11 mouse cellular contexts compared by ENCODE assay signal in the genomic region with DNA sequence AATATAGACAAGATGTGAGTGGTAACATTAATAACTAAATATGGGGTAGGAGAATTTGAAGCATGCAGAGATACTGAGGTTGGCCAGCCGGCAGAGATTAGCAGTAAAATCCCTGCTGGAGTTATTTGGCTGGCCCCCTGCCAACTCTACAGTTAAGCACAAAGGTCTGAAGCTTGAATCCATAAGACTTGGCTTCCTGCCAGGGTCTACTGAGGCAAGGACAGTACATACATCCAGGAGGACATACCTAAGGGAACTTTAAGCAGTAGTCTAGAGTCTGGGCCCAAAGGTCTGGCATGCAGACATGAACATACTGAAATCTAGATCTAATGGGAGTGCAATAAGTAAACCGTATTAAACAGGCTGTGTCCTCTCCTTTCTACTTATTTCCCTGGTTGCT.
DNase-seq lines count a peak whose midpoint lies in the region; ATAC-seq lines count a peak whose summit lies in the region.
"Had no signal": no experiment of that assay in that cellular context is flagged by ENCODE, and none has a peak within 500 bp of the region (broad histone marks: within the 10 kb centered on the region; RNA-seq: fewer than 3 reads in every experiment).

No protein-coding gene starts in this region.

- no peaks in the 10 kb centered on the region for H3K27me3 ChIP-seq in heart, embryonic 11.5 days (ENCODE audit: control insufficient read depth, insufficient read depth, low read length)
- H3K27me3 ChIP-seq in liver, embryonic 11.5 days (replicated peaks; ENCODE audit: control insufficient read depth, insufficient read depth, low read length), result no peaks in the 10 kb centered on the region
- H3K27me3 ChIP-seq in intestine, embryonic 16.5 days (replicated peaks; ENCODE audit: control insufficient read depth, insufficient read depth, low read length), result no peaks in the 10 kb centered on the region
- H3K27me3 ChIP-seq: hindbrain, embryonic 15.5 days; midbrain, embryonic 12.5 days had no signal

- no peaks in the 10 kb centered on the region for H3K4me1 ChIP-seq in heart, embryonic 11.5 days (ENCODE audit: control insufficient read depth, insufficient read depth, low read length)
- no peaks in the 10 kb centered on the region for H3K4me1 ChIP-seq in liver, embryonic 11.5 days (replicated peaks; ENCODE audit: control insufficient read depth, insufficient read depth, low read length)
- H3K4me1 ChIP-seq in intestine, embryonic 16.5 days (ENCODE audit: control insufficient read depth, insufficient read depth, low read length), result no peaks in the 10 kb centered on the region
- H3K4me1 ChIP-seq: hindbrain, embryonic 15.5 days; midbrain, embryonic 12.5 days had no signal

- no peaks in the 10 kb centered on the region for H3K36me3 ChIP-seq in heart, embryonic 11.5 days (ENCODE audit: control insufficient read depth, insufficient read depth, low read length)
- H3K36me3 ChIP-seq in liver, embryonic 11.5 days (ENCODE audit: control insufficient read depth, insufficient read depth, low read length), result no peaks in the 10 kb centered on the region
- H3K36me3 ChIP-seq in intestine, embryonic 16.5 days (ENCODE audit: control insufficient read depth, insufficient read depth, low read length), result no peaks in the 10 kb centered on the region
- H3K36me3 ChIP-seq: hindbrain, embryonic 15.5 days; midbrain, embryonic 12.5 days had no signal

- no peak overlapping the region for H3K27ac ChIP-seq in heart, embryonic 11.5 days (ENCODE audit: low read depth, low read length)
- no peak overlapping the region for H3K27ac ChIP-seq in liver, embryonic 11.5 days (ENCODE audit: low read depth, low read length)
- no peak overlapping the region for H3K27ac ChIP-seq in intestine, embryonic 16.5 days (ENCODE audit: low read length)
- H3K27ac ChIP-seq: hindbrain, embryonic 15.5 days; midbrain, embryonic 12.5 days had no signal

- ATAC-seq in heart, embryonic 11.5 days (replicated peaks; ENCODE audit: insufficient number of reproducible peaks, low FRiP score, low TSS enrichment), result 0 out of 2 replicates have a peak, but pooled peaks have one; percentile 42
- no peak for ATAC-seq in liver, embryonic 11.5 days (replicated peaks; ENCODE audit: low FRiP score)
- peak; percentile 81 for ATAC-seq in intestine, embryonic 16.5 days
- no peak for ATAC-seq in monocyte, adult 5-6 weeks (replicated peaks; ENCODE audit: insufficient number of reproducible peaks, low FRiP score, low TSS enrichment, poor library complexity, severe bottlenecking)

- H3K9ac ChIP-seq in heart, embryonic 11.5 days (ENCODE audit: low read depth, low read length), result no peak overlapping the region
- no peak overlapping the region for H3K9ac ChIP-seq in liver, embryonic 11.5 days (ENCODE audit: low read depth, low read length)
- H3K9ac ChIP-seq in intestine, embryonic 16.5 days (ENCODE audit: low read depth, low read length), result no peak overlapping the region
- H3K9ac ChIP-seq: hindbrain, embryonic 15.5 days; midbrain, embryonic 12.5 days had no signal

- H3K9me3 ChIP-seq in heart, embryonic 11.5 days (replicated peaks; ENCODE audit: control insufficient read depth, low read length), result no peaks in the 10 kb centered on the region
- no peaks in the 10 kb centered on the region for H3K9me3 ChIP-seq in liver, embryonic 11.5 days (ENCODE audit: control insufficient read depth, low read length)
- H3K9me3 ChIP-seq in intestine, embryonic 16.5 days (ENCODE audit: control insufficient read depth, low read length), result no peaks in the 10 kb centered on the region
- H3K9me3 ChIP-seq: hindbrain, embryonic 15.5 days; midbrain, embryonic 12.5 days had no signal

- 45% methylated on average over 2 of the region's 2 CpGs for WGBS in heart, embryonic 11.5 days (ENCODE audit: insufficient replicate concordance)
- 62% methylated on average over 2 of the region's 2 CpGs for WGBS in liver, embryonic 11.5 days
- WGBS in intestine, embryonic 16.5 days, result 39% methylated on average over 2 of the region's 2 CpGs

- H3K4me2 ChIP-seq in heart, embryonic 11.5 days, result no peak overlapping the region
- no peak overlapping the region for H3K4me2 ChIP-seq in liver, embryonic 11.5 days
- H3K4me2 ChIP-seq in intestine, embryonic 16.5 days (ENCODE audit: low read depth, low read length), result no peak overlapping the region
- H3K4me2 ChIP-seq: hindbrain, embryonic 15.5 days; midbrain, embryonic 12.5 days had no signal

- no peak overlapping the region for H3K4me3 ChIP-seq in heart, embryonic 11.5 days (ENCODE audit: low read depth, low read length)
- H3K4me3 ChIP-seq in liver, embryonic 11.5 days (ENCODE audit: low read depth, low read length), result no peak overlapping the region
- no peak overlapping the region for H3K4me3 ChIP-seq in intestine, embryonic 16.5 days (ENCODE audit: low read length)
- H3K4me3 ChIP-seq: hindbrain, embryonic 15.5 days; midbrain, embryonic 12.5 days had no signal

- no peak for DNase-seq in heart, adult 18-20 months
- DNase-seq in liver (peak; percentile 23), R1 (ENCODE audit: low read depth, low spot score) (peak; percentile 89)
- DNase-seq in liver, embryonic 11.5 days (ENCODE audit: low spot score), result no peak
- DNase-seq in B cell, adult 2 months, result no peak
- DNase-seq: thymus, postnatal 14 days had no signal

Comparison
In these comparisons a context has a peak if more than half of its experiments do, and no peak if none do; other contexts are left out.
1. DNase-seq: peak in liver (single experiment) and R1 (single experiment); none in heart, adult 18-20 months (0 of 2), liver, embryonic 11.5 days (single experiment) and B cell, adult 2 months (0 of 2).
2. ATAC-seq: peak in heart, embryonic 11.5 days (single experiment) and intestine, embryonic 16.5 days (single experiment); none in liver, embryonic 11.5 days (single experiment) and monocyte, adult 5-6 weeks (single experiment).